In genomic region chr4:64803886-64804285, GRCm38 (mm10) we compare ENCODE assay signal across 16 mouse cellular contexts.
A peak's percentile ranks its signal among the peaks of the same experiment; 100 is the strongest.
DNase-seq lines count a peak whose midpoint lies in the region; ATAC-seq lines count a peak whose summit lies in the region.
"Had no signal": no experiment of that assay in that cellular context is flagged by ENCODE, and none has a peak within 500 bp of the region (broad histone marks: within the 10 kb centered on the region; RNA-seq: fewer than 3 reads in every experiment).

No protein-coding gene starts in this region.

- H3K36me3 ChIP-seq in hindbrain, embryonic 16.5 days (ENCODE audit: control insufficient read depth, insufficient read depth, low read length) = no peaks in the 10 kb centered on the region
- no peaks in the 10 kb centered on the region for H3K36me3 ChIP-seq in neural tube, embryonic 15.5 days
- H3K36me3 ChIP-seq: embryonic facial prominence, embryonic 15.5 days; G1E; heart, embryonic 13.5 days; hindbrain, embryonic 15.5 days; limb, embryonic 12.5 days; lung, embryonic 15.5 days had no signal

- peak; percentile 6 to 9 for DNase-seq in left cerebral cortex, postnatal 36 days (ENCODE audit: low spot score in 2 of 2)
- no peak for DNase-seq in left cerebral cortex, postnatal 4 days
- peak; percentile 79 for DNase-seq in NIH3T3 (ENCODE audit: low read depth)
- peak; percentile 81 to 82 for DNase-seq in cerebellum, adult 18-20 months
- DNase-seq in large intestine, adult 2 months (ENCODE audit: low read depth, low spot score) = peak; percentile 37
- no peak for DNase-seq in embryo, embryonic 9.5 days (ENCODE audit: extremely low spot score)
- DNase-seq: kidney, postnatal 14 days; thymus, postnatal 36 days had no signal

- H3K27me3 ChIP-seq in hindbrain, embryonic 16.5 days (replicated peaks; ENCODE audit: control insufficient read depth, insufficient read depth, low read length) = no peaks in the 10 kb centered on the region
- no peaks in the 10 kb centered on the region for H3K27me3 ChIP-seq in neural tube, embryonic 15.5 days (replicated peaks)
- H3K27me3 ChIP-seq: embryonic facial prominence, embryonic 15.5 days; heart, embryonic 13.5 days; hindbrain, embryonic 15.5 days; limb, embryonic 12.5 days; lung, embryonic 15.5 days had no signal

- H3K4me3 ChIP-seq in hindbrain, embryonic 16.5 days (ENCODE audit: low read length) = no peak overlapping the region
- no peak overlapping the region for H3K4me3 ChIP-seq in neural tube, embryonic 15.5 days (replicated peaks)
- H3K4me3 ChIP-seq: embryonic facial prominence, embryonic 15.5 days; heart, embryonic 13.5 days; hindbrain, embryonic 15.5 days; limb, embryonic 12.5 days; lung, embryonic 15.5 days had no signal

- no peak overlapping the region for H3K9ac ChIP-seq in hindbrain, embryonic 16.5 days (ENCODE audit: low read depth, low read length)
- H3K9ac ChIP-seq in neural tube, embryonic 15.5 days (replicated peaks) = no peak overlapping the region
- H3K9ac ChIP-seq: embryonic facial prominence, embryonic 15.5 days; heart, embryonic 13.5 days; hindbrain, embryonic 15.5 days; limb, embryonic 12.5 days; lung, embryonic 15.5 days had no signal

- no peaks in the 10 kb centered on the region for H3K4me1 ChIP-seq in hindbrain, embryonic 16.5 days (ENCODE audit: control insufficient read depth, insufficient read depth, low read depth, low read length)
- no peaks in the 10 kb centered on the region for H3K4me1 ChIP-seq in neural tube, embryonic 15.5 days
- H3K4me1 ChIP-seq: hindbrain, embryonic 15.5 days; lung, embryonic 15.5 days had no signal

- intact Hi-C loops in left cerebral cortex, postnatal 36 days (cut with DNase I) = no loop called here
- intact Hi-C loops in left cerebral cortex, postnatal 4 days (cut with DNase I) = loop anchor here (5.0 kb wide), 1 partner anchor 1302 kb away; no protein-coding TSS in a partner anchor

- H3K9me3 ChIP-seq in hindbrain, embryonic 16.5 days (ENCODE audit: control insufficient read depth, low read length) = no peaks in the 10 kb centered on the region
- H3K9me3 ChIP-seq in neural tube, embryonic 15.5 days (replicated peaks) = no peaks in the 10 kb centered on the region
- H3K9me3 ChIP-seq: embryonic facial prominence, embryonic 15.5 days; heart, embryonic 13.5 days; hindbrain, embryonic 15.5 days; limb, embryonic 12.5 days; lung, embryonic 15.5 days had no signal

- 22% methylated on average over 7 of the region's 7 CpGs for WGBS in large intestine, adult 2 months
- 86% methylated on average over 7 of the region's 7 CpGs for WGBS in hindbrain, embryonic 16.5 days
- 86% methylated on average over 7 of the region's 7 CpGs for WGBS in neural tube, embryonic 15.5 days

- no peak for ATAC-seq in hindbrain, embryonic 16.5 days
- ATAC-seq in neural tube, embryonic 15.5 days (ENCODE audit: low FRiP score) = no peak

- H3K4me2 ChIP-seq in hindbrain, embryonic 16.5 days (ENCODE audit: low read length) = no peak overlapping the region
- no peak overlapping the region for H3K4me2 ChIP-seq in neural tube, embryonic 15.5 days
- H3K4me2 ChIP-seq: embryonic facial prominence, embryonic 15.5 days; heart, embryonic 13.5 days; hindbrain, embryonic 15.5 days; limb, embryonic 12.5 days; lung, embryonic 15.5 days had no signal

- no peak overlapping the region for H3K27ac ChIP-seq in hindbrain, embryonic 16.5 days (ENCODE audit: low read depth, low read length)
- H3K27ac ChIP-seq in neural tube, embryonic 15.5 days (replicated peaks) = no peak overlapping the region
- H3K27ac ChIP-seq: embryonic facial prominence, embryonic 15.5 days; heart, embryonic 13.5 days; hindbrain, embryonic 15.5 days; limb, embryonic 12.5 days; lung, embryonic 15.5 days had no signal

Comparison
In these comparisons a context has a peak if more than half of its experiments do, and no peak if none do; other contexts are left out.
1. DNase-seq: peak in left cerebral cortex, postnatal 36 days (2 of 2), NIH3T3 (single experiment), cerebellum, adult 18-20 months (2 of 2) and large intestine, adult 2 months (single experiment); none in left cerebral cortex, postnatal 4 days (single experiment) and embryo, embryonic 9.5 days (single experiment).